Mouse (Mus musculus): ENCODE data around the gene Eif4g3.

Gene Eif4g3

DNA sequence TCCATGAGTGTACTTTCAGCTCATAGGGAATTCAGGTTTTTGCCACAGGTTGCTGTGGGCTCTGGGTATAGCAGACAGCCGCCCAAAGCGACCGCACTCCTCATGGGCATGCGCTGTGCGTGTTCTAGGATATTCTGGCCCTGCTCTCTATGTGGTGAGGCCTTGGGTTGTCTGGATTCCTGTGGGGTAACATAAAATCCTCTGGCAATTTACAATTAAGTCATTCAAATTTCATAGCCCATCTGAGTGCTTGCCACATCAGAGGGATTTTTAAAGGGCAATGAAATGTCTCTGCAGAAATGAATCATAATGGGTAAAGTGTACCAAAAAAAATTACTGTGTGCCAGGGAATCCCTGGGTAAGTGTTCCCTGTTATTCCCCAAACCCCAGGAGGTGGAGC lies 3.4 kb upstream of the Eif4g3 start:
- DNase-seq (ENCODE audit: low spot score in 2 of 2) = no peak

DNA sequence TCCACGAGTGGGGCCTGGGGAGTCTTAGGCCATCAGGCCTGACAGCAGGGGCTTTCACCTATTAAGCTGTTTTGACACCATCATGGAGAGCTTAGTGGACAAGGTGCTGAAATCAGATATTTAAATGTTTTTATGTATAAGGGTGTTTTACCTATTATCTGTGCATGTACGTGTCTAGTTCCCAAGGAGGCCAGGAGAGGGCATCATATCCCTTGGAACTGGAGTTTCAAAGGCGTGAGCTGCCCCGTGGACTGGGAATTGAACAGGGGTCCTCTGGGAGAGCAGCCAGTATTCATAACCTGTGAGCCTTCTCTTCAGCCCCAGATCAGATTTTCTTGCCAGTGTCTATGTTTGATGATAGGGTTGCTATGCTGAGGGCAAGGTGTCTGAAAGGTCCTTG lies 2.4 kb upstream of the Eif4g3 start:
- no peak for DNase-seq (ENCODE audit: low spot score in 2 of 2)

DNA sequence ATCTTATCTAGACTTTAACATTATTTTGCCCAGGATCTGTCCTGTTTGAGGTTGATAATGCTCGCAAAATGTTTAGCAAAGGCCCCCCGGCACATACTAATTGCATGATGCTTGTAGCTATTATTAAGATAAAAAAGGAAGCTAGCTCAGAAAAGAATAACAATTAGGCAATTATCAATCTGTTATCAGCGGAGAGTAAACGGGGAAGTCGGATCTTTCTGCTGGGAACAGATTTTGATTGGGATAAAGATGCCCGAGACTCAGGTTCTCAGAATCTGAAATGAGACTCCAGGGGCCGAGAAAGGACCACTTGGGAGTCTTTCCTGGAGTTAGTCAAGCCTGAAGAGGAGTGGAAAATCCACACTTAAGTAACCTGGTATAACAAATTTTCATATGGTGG lies 1.6 kb upstream of the Eif4g3 start:
- no peak for DNase-seq (ENCODE audit: low spot score in 2 of 2)

DNA sequence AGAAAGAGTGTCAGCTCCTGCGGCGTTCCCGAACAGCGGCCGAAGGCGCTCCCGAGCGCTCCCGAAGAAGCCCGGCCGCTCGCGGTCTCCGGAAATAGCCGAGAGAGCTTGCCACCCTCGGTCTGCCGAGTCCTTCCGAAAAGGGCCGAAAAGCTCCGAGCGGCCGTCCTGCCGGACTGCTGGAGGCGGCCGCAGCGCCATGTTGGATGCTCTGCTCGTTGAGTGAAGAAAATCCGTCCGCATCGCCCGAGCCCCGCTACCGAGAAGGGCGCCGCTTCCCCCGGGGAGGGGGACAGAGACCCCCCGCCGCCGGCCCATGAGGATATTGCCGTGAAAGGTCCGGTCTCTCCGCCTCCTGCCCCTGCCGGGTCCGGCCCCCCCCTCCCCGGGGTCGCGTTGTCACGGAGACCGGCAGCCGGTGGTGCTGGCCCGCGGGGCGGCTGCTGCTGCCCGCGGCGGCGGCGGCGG lies 503 bp downstream of the Eif4g3 start:
- DNase-seq (ENCODE audit: low spot score in 2 of 2) = peak; percentile 97 to 99

DNA sequence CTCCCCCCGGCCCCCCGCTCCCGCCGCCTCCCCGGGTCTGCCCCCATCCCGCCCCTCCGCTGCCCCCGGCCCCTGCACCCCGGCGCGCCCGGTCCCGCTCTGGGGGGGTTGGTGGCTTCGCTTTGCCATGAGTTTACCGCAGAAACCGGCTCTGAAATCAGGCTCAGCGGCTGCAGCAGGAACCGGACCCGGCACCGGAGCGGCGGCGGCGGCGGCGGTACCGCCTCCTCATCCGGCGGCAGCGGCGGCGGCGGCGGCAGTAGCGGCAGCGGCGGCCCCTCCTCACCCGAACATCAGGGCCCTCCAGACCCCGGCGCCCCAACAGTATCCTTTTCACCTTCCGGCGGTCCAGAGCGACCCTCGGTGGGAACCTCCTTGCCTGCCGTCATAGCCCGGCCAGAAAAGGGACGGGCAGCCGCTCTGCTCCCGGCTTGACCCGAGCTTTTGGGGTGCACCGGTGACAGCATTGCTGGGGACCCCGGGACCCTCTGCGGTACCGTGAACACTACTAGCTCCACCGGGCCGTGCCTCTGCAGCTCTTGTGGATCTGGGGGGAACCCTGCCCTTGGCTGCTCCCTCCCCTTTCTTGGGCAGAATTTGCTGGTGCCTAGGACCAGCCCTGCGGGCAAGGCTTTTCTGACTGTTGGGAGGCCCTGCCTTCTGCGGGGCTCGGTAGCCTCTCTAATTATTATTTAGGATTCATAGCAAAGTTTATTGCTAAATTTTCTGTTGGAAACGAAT lies 1.2 kb downstream of the Eif4g3 start:
- DNase-seq (ENCODE audit: low spot score in 2 of 2) = peak; percentile 32 to 44

DNA sequence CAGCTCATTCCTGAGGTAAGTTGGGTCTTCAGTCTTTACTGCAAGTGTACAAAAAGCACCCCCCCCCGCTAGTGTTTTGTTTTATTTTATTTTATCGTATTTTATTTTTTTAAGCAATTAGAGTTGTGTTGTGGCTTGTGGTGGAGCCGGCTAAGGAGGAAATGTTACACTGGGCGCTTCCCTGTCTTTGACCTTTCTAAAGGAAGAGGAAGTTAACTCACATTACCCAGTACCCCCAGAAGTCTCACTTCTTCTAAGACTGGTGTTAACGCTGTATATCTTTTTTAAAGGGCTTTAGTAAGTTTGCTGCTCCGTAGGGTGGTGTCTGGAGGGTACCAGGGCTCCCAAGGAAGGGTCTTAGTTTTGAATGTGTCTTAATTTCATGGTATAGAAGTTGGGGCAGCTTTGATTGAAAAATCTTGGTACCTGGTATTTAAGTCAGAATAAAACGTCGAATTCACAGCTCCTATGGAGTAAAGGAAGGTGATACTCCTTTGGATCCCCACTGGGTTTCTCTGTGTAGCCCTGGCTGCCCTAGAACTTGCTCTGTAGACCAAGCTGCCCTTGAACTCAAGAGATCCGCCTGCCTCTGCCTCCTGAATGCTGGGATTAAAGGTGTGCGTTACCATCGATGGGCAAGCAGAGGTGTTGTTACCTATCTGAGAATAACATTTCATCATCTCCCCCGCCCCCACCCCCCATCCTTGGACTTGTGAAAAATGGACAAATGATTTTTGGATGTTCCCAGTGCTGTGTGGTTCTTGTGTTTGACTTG lies 1.9 kb downstream of the Eif4g3 start:
- peak in 1 of 2 experiments; percentile 38 for DNase-seq (ENCODE audit: low spot score in 2 of 2)

DNA sequence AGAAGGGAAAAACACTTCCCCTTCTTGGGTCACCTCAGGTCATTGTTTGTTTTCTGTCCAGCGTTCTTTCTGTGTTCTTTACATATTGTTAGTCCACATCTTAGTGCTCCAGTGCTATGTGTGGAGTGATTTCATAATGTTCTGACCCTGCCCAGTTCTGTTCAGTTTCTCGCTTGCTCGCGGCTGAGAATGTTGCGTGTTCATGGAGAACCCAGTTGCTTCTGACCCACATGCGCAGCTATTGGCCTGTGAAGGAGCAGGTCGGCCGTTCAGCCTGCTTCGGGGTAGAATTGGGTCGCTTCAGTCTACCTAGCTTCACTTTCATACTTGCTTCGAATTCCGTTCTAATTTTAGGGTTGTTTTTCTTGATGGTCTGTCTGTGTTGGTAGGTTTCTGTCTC lies 2.6 kb downstream of the Eif4g3 start:
- no peak for DNase-seq (ENCODE audit: low spot score in 2 of 2)

DNA sequence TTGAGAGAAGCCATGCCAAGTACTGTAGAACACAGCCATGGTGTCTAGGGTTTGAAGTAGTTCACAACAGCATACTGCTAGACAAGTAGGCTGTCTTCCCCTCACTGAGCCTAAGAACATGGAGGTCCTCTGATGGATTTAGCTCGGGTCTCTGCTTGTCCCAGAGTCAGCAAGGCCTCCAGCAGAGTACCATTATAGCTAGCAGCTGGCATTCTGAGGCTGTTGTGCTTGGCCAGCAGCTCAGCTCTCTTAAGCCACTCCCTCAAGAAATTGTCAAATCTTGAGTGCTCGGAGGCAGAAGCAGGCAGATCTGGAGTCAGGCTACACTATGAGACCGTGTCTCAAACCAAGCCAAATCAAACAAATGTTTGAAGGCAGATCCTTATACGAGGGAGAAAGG lies 5.4 kb downstream of the Eif4g3 start:
- no peak for DNase-seq (ENCODE audit: low spot score in 2 of 2)

DNA sequence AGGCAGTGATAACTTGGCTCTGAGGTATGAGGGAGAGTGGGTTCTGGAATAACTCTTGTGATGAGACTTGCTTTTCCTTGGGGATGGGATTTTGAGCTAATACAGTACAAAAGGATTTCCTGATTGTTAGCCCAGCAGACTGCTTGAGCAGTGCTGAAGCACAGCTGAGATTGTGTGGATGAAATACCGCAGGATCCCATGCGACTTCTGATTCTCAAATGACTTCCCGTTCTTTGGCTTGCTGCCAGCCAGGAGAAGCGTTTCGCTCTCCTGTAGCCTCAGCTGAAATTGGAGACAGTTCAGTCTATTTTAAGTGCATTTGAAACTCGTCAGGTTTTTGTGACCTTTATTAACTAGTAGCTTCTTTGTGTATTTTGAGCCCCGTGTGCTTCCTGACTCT lies 7.9 kb downstream of the Eif4g3 start:
- peak; percentile 25 to 44 for DNase-seq (ENCODE audit: low spot score in 2 of 2)

DNA sequence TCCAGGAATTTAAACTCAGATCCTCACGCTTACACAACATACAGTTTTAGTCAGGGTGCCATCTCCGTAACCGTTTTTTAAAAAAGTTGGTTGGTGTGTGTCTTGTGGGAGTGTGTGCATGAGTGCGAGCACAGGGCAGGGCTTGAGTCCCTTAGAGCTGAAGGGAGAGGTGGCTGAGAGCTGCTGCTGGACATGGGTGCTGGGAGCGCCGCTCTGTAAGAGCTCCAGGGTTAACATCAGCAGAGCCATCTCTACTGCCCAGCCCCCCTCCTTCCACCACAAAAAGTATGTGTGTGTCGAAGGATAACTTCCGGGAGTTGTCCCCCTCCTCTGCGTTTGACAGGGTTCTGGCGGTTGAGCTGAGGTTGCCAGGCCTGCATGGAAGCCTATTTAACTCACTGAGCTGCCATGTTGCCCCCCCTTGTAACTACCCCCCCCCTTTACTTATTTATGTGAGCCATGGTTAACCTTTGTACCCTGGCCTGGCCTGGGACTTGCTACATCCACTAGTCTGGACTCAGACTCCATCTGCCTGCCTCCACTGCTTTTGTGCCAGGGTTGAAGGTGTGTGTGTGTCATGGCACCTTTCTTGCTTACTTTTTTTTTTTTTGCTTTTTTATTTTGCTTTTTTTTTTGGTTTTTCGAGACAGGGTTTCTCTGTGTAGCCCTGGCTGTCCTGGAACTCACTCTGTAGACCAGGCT lies 11.2 kb downstream of the Eif4g3 start:
- DNase-seq (ENCODE audit: low spot score in 2 of 2) = no peak

DNA sequence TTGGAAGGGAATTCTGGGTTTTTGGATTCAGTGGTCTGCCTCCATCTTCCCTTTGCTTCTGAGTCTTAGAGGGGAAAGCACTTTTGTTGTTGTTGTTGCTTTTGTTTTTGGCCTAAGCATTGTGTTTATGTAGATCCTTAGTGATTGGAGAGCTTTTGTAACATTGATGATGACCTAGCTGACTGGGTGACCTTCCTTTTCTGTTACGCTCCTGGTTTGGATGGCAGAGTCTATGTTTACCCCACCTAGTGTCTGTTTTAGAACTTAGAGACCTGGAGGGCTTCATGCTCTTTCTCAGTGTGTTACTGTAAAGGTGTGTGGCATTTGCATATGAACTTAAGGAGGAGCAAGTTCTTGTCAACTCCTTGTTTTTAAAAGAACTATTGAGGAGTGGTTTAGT lies 13.0 kb downstream of the Eif4g3 start:
- DNase-seq (ENCODE audit: low spot score in 2 of 2) = no peak

DNA sequence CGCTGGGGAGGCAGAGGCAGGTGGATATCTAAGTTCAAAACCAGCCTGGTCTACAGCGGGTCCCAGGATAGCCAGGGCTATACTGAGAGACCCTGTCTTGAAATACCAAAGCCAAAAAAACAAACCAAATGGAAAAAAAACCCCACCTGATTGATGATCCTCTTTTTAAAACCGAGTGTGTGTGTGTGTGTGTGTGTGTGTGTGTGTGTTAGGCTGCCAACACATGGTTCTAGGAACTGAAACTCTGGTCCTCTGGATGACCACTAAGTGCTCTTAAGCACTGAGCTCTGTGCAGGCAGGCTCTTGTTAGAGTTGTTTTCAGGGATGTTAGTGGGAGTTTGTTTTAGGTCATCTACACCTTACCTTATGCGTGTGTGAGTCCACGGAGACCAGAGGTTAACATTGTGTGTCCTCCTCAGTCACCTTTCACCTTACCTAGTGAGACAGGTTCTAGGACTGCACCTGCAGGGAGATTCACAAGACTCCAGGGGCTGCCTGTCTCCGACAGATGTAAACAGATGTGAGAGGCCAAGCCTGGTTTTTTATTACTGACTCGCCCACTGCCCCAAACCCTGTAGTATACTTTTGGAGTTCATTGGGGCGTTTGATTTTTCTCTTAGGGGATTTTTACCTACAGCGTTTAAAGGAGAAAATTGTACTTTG lies 14.3 kb downstream of the Eif4g3 start:
- no peak for DNase-seq (ENCODE audit: low spot score in 2 of 2)

DNA sequence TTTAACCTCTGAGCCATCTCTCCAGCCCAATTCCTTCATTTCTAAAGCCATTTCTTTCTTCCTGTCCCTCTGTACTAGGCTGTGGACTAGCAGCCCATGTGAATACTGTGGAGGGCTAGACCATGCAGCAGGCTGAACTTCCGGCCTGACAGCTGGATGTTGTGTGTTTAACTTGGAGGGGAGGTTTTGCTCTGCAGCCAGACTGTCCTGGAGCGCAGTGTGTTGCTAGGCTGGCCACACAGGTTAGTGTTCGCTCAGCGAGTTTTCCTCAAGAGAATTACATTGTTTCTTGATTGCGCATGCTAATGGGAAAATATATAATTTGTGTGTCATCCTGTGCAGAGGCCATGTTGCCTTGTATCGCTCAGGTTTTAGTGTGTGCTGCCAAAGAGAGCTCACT lies 15.8 kb downstream of the Eif4g3 start:
- peak in 1 of 2 experiments; percentile 52 for DNase-seq (ENCODE audit: low spot score in 2 of 2)

DNA sequence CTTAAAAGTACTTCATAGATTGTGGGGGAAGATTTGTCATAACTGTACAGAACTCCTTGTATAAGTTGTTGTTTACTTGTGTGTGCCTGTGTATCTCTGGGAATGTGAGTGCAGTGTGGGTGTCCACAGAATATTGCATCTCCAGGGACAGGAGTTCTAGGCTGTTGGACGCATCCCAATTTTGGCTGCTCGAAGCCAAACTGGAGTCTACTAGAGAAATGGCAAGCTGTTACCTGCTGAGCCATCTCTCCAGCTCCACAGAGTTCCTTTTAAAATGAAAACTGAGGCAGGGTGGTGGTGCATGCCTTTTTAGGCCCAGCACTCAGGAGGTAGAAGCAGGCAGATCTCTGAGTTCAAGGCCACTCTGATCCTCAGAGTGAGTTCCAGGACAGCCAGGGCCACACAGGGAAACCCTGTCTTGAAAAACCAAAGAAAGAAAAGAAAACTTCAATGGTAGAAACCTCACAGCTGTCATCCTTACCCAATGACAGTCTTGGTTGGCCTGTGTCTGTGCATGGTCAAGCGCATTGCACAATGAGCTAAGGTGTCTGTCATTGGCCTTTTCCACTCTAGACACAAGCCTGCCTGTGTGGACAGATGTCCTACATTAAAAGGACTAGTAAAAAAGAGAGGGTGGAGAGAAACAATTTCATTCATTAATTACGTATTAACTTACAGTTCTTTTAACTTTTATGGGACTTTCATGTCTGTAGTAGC lies 17.1 kb downstream of the Eif4g3 start:
- DNase-seq (ENCODE audit: low spot score in 2 of 2) = no peak

DNA sequence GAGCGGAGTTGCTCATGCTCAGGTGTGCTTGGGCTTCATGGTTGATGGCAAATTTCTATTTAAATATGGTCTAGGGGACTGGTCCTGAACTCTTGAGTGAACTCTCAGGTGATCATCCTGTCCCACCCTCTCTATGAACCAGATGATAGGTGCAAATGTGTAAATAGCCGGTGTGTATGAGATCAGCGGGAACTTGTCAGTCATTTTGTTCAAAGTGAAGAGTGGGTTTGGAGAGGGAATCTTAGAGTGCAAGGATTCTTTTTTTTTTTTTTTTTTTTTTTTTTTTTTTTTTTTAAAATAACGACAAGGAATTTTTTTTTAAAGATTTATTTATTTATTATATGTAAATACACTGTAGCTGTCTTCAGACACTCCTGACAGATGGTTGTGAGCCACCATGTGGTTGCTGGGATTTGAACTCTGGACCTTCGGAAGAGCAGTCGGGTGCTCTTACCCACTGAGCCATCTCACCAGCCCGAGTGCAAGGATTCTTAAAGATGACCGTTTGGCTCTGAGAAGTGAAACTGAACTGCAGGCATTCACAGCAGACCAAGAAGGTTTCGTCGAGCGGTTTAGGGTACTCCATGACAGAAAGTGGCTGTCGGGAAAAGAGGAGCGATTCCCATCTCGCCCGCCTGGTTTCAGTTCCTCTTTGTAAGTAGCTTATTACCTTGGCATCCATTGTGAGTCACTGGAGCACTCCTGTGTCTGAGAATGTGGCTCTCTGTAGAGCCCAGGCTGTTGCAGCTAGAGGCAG lies 21.1 kb downstream of the Eif4g3 start:
- peak in 1 of 2 experiments; percentile 42 for DNase-seq (ENCODE audit: low spot score in 2 of 2)

DNA sequence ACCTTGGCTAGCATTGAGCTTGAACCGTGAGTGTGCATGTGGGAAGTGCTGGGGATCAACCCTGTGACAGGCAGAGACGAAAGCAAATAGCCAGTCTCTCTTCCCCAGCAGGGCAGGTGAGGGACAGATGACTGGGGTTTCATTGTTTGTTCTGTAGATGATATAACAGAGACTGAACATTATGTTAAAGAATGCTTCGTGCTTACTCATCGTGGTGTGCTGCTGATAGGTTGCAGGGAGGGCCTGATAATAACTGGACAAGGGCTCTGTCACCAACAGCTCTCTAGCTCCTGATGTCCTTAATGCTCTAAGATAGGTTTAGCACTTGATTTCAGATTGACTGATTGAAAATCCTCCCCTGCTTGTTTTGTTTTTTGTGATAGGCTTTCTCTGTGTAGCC lies 23.1 kb downstream of the Eif4g3 start:
- no peak for DNase-seq (ENCODE audit: low spot score in 2 of 2)

DNA sequence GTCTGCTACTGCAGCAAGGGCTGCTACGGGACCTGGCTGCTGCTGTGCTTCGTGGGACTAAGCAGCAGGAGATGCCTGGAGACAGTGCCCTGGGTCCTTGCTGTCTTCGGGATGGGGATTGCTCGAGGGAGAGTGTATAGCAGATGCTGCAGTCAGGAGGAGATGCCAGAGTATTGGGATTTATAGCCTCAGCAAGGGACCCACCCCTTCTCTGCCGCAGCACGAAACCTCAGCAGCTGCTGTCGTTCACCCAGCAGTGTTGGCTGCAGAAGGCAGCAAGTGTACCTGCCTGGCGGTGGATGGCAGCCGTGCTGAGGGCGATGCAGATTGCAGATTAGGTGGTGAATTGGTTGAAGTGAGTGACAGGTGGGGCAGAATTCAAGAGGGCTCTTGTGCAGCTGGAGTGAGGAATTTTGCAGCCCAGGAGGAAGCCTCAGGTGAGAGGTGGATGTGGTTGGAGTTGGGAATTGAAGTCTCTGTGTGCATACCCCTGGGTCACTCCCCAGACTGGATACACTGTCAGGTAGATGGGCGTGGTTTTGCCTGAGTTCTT lies 24.3 kb downstream of the Eif4g3 start:
- no peak for DNase-seq (ENCODE audit: low spot score in 2 of 2)

DNA sequence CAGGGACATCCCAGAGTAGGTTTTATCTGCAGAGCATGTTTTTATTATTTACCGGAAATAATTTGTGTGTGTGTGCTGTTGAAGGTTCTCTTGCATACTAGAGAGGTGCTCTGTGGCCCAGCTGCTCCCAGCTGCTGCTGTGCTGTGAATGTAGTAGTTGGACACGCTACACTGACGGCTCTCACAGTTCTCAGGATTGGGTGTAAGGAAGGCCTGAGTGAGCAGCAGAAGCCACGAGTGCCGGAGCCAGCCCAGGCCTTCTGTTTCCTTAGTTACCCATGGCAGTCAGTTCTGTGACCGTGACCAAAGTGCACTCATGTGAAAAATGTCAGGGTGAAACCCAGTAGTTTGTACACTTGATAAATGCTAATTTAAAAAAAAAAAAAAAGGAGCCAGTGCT lies 25.2 kb downstream of the Eif4g3 start:
- peak; percentile 70 to 75 for DNase-seq (ENCODE audit: low spot score in 2 of 2)

DNA sequence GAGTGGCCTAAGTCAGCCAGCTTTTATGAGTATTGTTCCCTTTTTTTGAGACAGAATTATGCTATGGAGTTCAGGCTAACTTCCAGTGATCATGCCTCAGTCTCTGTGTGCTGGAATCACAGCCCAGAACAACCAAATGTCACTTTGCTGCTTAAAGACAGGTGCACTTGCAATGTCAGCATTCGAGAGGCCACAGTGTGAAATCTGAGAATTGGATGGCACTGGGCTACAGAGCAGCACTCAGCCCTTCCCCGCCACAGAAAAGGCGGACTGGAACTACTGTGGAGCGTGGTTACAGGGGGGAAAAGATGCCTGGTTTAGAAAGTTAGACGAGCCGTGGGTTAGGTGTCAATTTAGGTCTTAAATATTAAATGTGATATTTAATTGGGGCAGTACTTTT lies 27.4 kb downstream of the Eif4g3 start:
- DNase-seq (ENCODE audit: low spot score in 2 of 2) = no peak

DNA sequence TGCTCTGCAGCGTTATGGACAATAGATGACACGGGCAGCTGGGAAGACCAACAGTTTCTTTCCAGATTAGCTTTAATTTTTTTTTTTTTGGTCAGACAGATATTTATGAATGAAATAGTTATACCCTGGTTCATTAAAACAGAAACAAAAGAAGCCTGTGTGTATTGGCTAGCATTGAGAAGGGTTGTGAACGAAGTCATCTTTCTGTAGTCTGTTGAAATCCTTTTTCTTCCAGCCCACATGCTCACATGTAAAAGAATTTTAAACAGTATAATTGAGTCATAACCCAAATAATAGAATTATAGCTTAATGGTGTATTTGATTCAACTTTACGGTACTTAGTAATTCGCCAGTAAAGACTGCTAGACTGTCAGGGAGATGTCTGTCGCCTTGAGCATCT lies 28.8 kb downstream of the Eif4g3 start:
- DNase-seq (ENCODE audit: low spot score in 2 of 2) = no peak
